Mouse (Mus musculus) liver, postnatal 0 days (tissue): ENCODE data around the gene Tnfsf12. TPM values are rescaled to one million over a fixed set of nuclear protein-coding genes. Genes with fewer than 3 reads are reported as not detected.
A peak's percentile ranks its signal among the peaks of the same experiment; 100 is the strongest.

ENCODE experiments used
- ATAC-seq: fragments of 200-750 bp; cut with Nextera tagmentation; 2 replicates; pipeline ENCODE4 v1.8.0; 2017; ENCODE audit warnings: mild to moderate bottlenecking, moderate library complexity
- DNase-seq: peaks from one replicate; pipeline ENCODE4 v3.0.0-alpha.2; 2016
- H3K27ac ChIP-seq: fragments of 300-500 bp; sonication (generic); 2 replicates; pipeline ENCODE4 v1.5.1; 2014; ENCODE audit warnings: antibody characterized with exemption, moderate library complexity, mild to moderate bottlenecking, low read depth
- H3K27me3 ChIP-seq: fragments of 300-500 bp; sonication (generic); 2 replicates; pipeline ENCODE4 v1.6.1; 2014; ENCODE audit warnings: low read length, control low read depth, mixed read lengths; ENCODE audit not compliant: insufficient read depth
- H3K36me3 ChIP-seq: fragments of 300-500 bp; sonication (generic); replicated peaks from 2 replicates; pipeline ENCODE4 v1.6.1; 2014; ENCODE audit warnings: mild to moderate bottlenecking, control low read depth, low read length, moderate library complexity, mixed read lengths; ENCODE audit not compliant: insufficient read depth
- H3K4me1 ChIP-seq: fragments of 300-500 bp; sonication (generic); 2 replicates; pipeline ENCODE4 v1.6.1; 2014; ENCODE audit warnings: antibody characterized with exemption, mild to moderate bottlenecking, control low read depth; ENCODE audit not compliant: insufficient read depth
- H3K4me2 ChIP-seq: fragments of 300-500 bp; sonication (generic); 2 replicates; pipeline ENCODE4 v1.6.1; 2014; ENCODE audit warnings: low read depth, mild to moderate bottlenecking, low read length, moderate library complexity, mixed read lengths
- H3K4me3 ChIP-seq: fragments of 300-500 bp; sonication (generic); 2 replicates; pipeline ENCODE4 v1.5.1; 2014; ENCODE audit warnings: low read depth, low read length
- H3K9ac ChIP-seq: fragments of 300-500 bp; sonication (generic); replicated peaks from 2 replicates; pipeline ENCODE4 v1.6.1; 2014; ENCODE audit warnings: mild to moderate bottlenecking, moderate library complexity
- H3K9me3 ChIP-seq: fragments of 300-500 bp; sonication (generic); 2 replicates; pipeline ENCODE4 v1.6.1; 2016; ENCODE audit warnings: mild to moderate bottlenecking, control low read depth, low read length, mixed read lengths
- CTCF ChIP-seq: sonication (generic); IDR thresholded peaks from 2 replicates; pipeline ENCODE4 v1.5.1; 2016; ENCODE audit warnings: antibody characterized with exemption, low read depth
- EP300 ChIP-seq: IDR thresholded peaks from 2 replicates; pipeline ENCODE4 v1.6.1; 2016; ENCODE audit warnings: antibody characterized with exemption, low read depth, mild to moderate bottlenecking
- WGBS: fragments of 180-500 bp; shearing (Covaris S2); extraction: QIAGEN DNeasy Blood & Tissue Kit; methylation state at CpG from one replicate; pipeline ENCODE4 v1.1.7; 2014; ENCODE audit not compliant: insufficient replicate concordance; 5-methylcytosine and 5-hydroxymethylcytosine counted together
- polyA plus RNA-seq: library from polyadenylated mRNA; unstranded; fragments of >200 nt; fragmentation: Nextera tagmentation; extraction: Ambion mirVana; gene quantifications from 2 replicates; pipeline ENCODE4 v1.2.1, GENCODE M21; 2015

Tnfsf12 gene
- polyA plus RNA-seq, 1 experiment from 2014 or later, result 2.8 TPM

GRCm38 (mm10) chr11:69684128-69684745 lies 11.4 kb downstream of the Tnfsf12 start:
- Histone ChIP-seq H3K36me3 (no peaks in the 10 kb centered on the region), H3K9ac (peak overlapping the region; percentile 26; the same call in 1 of the 2 replicates), H3K4me1 (peaks cover 40% of the 10 kb centered on the region), H3K4me3 (no peak overlapping the region), H3K27me3 (no peaks in the 10 kb centered on the region), H3K27ac (peak overlapping the region; percentile 22; the same call in 1 of the 2 replicates), H3K9me3 (no peaks in the 10 kb centered on the region), H3K4me2 (no peak overlapping the region)
- ATAC-seq, result no peak
- DNase-seq, result no peak
- 76% methylated on average over 12 of the region's 12 CpGs for WGBS
- TF ChIP-seq EP300 (no peak), CTCF (no peak)

GRCm38 (mm10) chr11:69683576-69683975 lies 12.1 kb downstream of the Tnfsf12 start:
- DNase-seq, result no peak
- H3K9me3 ChIP-seq, result no peaks in the 10 kb centered on the region
- peaks cover 40% of the 10 kb centered on the region for H3K4me1 ChIP-seq
- WGBS, result 71% methylated on average over 7 of the region's 7 CpGs
- no peak overlapping the region for H3K4me2 ChIP-seq
- ATAC-seq, result no peak
- no peak overlapping the region for H3K4me3 ChIP-seq
- H3K27me3 ChIP-seq, result no peaks in the 10 kb centered on the region
- TF ChIP-seq EP300 (no peak), CTCF (no peak)
- no peak overlapping the region for H3K9ac ChIP-seq
- no peak overlapping the region for H3K27ac ChIP-seq
- no peaks in the 10 kb centered on the region for H3K36me3 ChIP-seq

- Histone ChIP-seq H3K9ac (no peak overlapping the region), H3K4me1 (peaks cover 40% of the 10 kb centered on the region), H3K27ac (no peak overlapping the region; the same call in 1 of the 2 replicates), H3K4me3 (no peak overlapping the region), H3K9me3 (no peaks in the 10 kb centered on the region), H3K27me3 (no peaks in the 10 kb centered on the region), H3K36me3 (peaks cover 4% of the 10 kb centered on the region; the same call in 1 of the 2 replicates), H3K4me2 (peak overlapping the region; percentile 99; the same call in 1 of the 2 replicates)
- DNase-seq (peak; percentile 90), ATAC-seq (no peak)
- 28% methylated on average over 12 of the region's 12 CpGs for WGBS
- TF ChIP-seq CTCF, result peak; percentile 97
- no peak for TF ChIP-seq EP300
These were observed 12.7 kb downstream of the Tnfsf12 start for GRCm38 (mm10) chr11:69682840-69683533.

GRCm38 (mm10) chr11:69682209-69682839 lies 13.3 kb downstream of the Tnfsf12 start:
- H3K4me1 ChIP-seq, result peaks cover 40% of the 10 kb centered on the region
- WGBS, result 22% methylated on average over 24 of the region's 24 CpGs
- ATAC-seq, result peak; percentile 13
- peak overlapping the region; percentile 91 for H3K27ac ChIP-seq
- H3K4me3 ChIP-seq, result peak overlapping the region; percentile 92
- H3K4me2 ChIP-seq, result peak overlapping the region; percentile 99
- H3K9me3 ChIP-seq, result no peaks in the 10 kb centered on the region
- peaks cover 8% of the 10 kb centered on the region; the same call in 1 of the 2 replicates for H3K36me3 ChIP-seq
- TF ChIP-seq CTCF (no peak), EP300 (0 out of 2 replicates have a peak, but pooled peaks have one; percentile 11)
- H3K9ac ChIP-seq, result peak overlapping the region; percentile 88
- no peaks in the 10 kb centered on the region for H3K27me3 ChIP-seq
- no peak for DNase-seq

- peak within 1 kb of the TSS; percentile 92 for H3K4me3 ChIP-seq
- peak within 1 kb of the TSS; percentile 91 for H3K27ac ChIP-seq
- no peaks in the 10 kb centered on the region for H3K27me3 ChIP-seq
- peaks cover 15% of the 10 kb centered on the region for H3K36me3 ChIP-seq
- WGBS, result under 1% methylated on average over 72 of the region's 80 CpGs
- DNase-seq (peak; percentile 96), ATAC-seq (peak; percentile 96)
- H3K4me1 ChIP-seq, result peaks cover 34% of the 10 kb centered on the region
- no peaks in the 10 kb centered on the region for H3K9me3 ChIP-seq
- H3K9ac ChIP-seq, result peak within 1 kb of the TSS; percentile 88
- peak within 1 kb of the TSS; percentile 99 for H3K4me2 ChIP-seq
- TF ChIP-seq EP300, result no peak
- 0 out of 2 replicates have a peak, but pooled peaks have one; percentile 1 for TF ChIP-seq CTCF
These were observed 14.1 kb downstream of the Tnfsf12 start, which contains the start of gene Senp3 for GRCm38 (mm10) chr11:69681314-69682208. Gene Senp3, minus strand, starts transcription at chr11:69682084.
